Mouse (Mus musculus): ENCODE measurements around the gene Syt3. TPM values are rescaled to one million over a fixed set of nuclear protein-coding genes. Genes with fewer than 3 reads are reported as not detected.

Gene Syt3
- total RNA-seq (2021) = 10 to 100 TPM; 84.8 to 92.0 TPM

GRCm38 (mm10) chr7:44383980-44384715, at the start of gene Syt3:
Gene Syt3, plus strand, starts transcription at chr7:44384102.
- DNase-seq = peak; percentile 78

GRCm38 (mm10) chr7:44334139-44334538, 49.8 kb upstream of the Syt3 start:
- no peak for DNase-seq

- DNase-seq = no peak
These were observed 48.6 kb upstream of the Syt3 start for GRCm38 (mm10) chr7:44335031-44335878.

GRCm38 (mm10) chr7:44336046-44337021, 47.6 kb upstream of the Syt3 start:
- no peak for DNase-seq

- DNase-seq = no peak
These were observed 46.6 kb upstream of the Syt3 start for GRCm38 (mm10) chr7:44337121-44337849.

- DNase-seq = no peak
These were observed 43.7 kb upstream of the Syt3 start for GRCm38 (mm10) chr7:44340226-44340625.

GRCm38 (mm10) chr7:44341119-44341518, 42.8 kb upstream of the Syt3 start:
- no peak for DNase-seq

- no peak for DNase-seq
These were observed 42.2 kb upstream of the Syt3 start for GRCm38 (mm10) chr7:44341714-44342113.

GRCm38 (mm10) chr7:44343459-44344015, 40.4 kb upstream of the Syt3 start:
- DNase-seq = no peak

GRCm38 (mm10) chr7:44344622-44345021, 39.3 kb upstream of the Syt3 start:
- no peak for DNase-seq

GRCm38 (mm10) chr7:44349043-44349442, 34.9 kb upstream of the Syt3 start:
- DNase-seq = no peak

- peak in 1 of 2 experiments; percentile 79 for DNase-seq
These were observed 32.8 kb upstream of the Syt3 start for GRCm38 (mm10) chr7:44350957-44351711.

- no peak for DNase-seq
These were observed 31.8 kb upstream of the Syt3 start for GRCm38 (mm10) chr7:44351881-44352749.

GRCm38 (mm10) chr7:44352750-44353600, 30.9 kb upstream of the Syt3 start:
- no peak for DNase-seq

GRCm38 (mm10) chr7:44353601-44354340, 30.1 kb upstream of the Syt3 start:
- no peak for DNase-seq

GRCm38 (mm10) chr7:44355411-44355810, 28.5 kb upstream of the Syt3 start:
- DNase-seq = no peak

- DNase-seq = no peak
These were observed 27.1 kb upstream of the Syt3 start for GRCm38 (mm10) chr7:44356590-44357481.

All from layer of hippocampus, postnatal 36 days (tissue).